Mouse (Mus musculus) ovary, postnatal 36 days (tissue): Measurements from ENCODE around the gene Itpr1.

Source experiments
- DNase-seq: peaks from one replicate; pipeline ENCODE4 v3.0.0; 2022; ENCODE audit warnings: low spot score, mixed read lengths

Gene Itpr1

GRCm38 (mm10) chr6:108467597-108467996, 254.7 kb downstream of the Itpr1 start:
- no peak for DNase-seq

GRCm38 (mm10) chr6:108468226-108468825, 255.4 kb downstream of the Itpr1 start:
- no peak for DNase-seq

GRCm38 (mm10) chr6:108471878-108472277, 259.0 kb downstream of the Itpr1 start:
- DNase-seq = no peak

GRCm38 (mm10) chr6:108472748-108473147, 259.9 kb downstream of the Itpr1 start:
- no peak for DNase-seq

GRCm38 (mm10) chr6:108476797-108477235, 263.9 kb downstream of the Itpr1 start:
- peak; percentile 46 for DNase-seq

- no peak for DNase-seq
Observed at GRCm38 (mm10) chr6:108477602-108478001, 264.7 kb downstream of the Itpr1 start.

GRCm38 (mm10) chr6:108481190-108481589, 268.3 kb downstream of the Itpr1 start:
- no peak for DNase-seq

- DNase-seq = no peak
Observed at GRCm38 (mm10) chr6:108482464-108482863, 269.6 kb downstream of the Itpr1 start.

- DNase-seq = no peak
Observed at GRCm38 (mm10) chr6:108486212-108486992, 273.5 kb downstream of the Itpr1 start.

GRCm38 (mm10) chr6:108487300-108487835, 274.5 kb downstream of the Itpr1 start:
- DNase-seq = no peak

- DNase-seq = no peak
Observed at GRCm38 (mm10) chr6:108488250-108488649, 275.4 kb downstream of the Itpr1 start.

- no peak for DNase-seq
Observed at GRCm38 (mm10) chr6:108491969-108492368, 279.1 kb downstream of the Itpr1 start.

- no peak for DNase-seq
Observed at GRCm38 (mm10) chr6:108493753-108494152, 280.9 kb downstream of the Itpr1 start.

GRCm38 (mm10) chr6:108494185-108494804, 281.4 kb downstream of the Itpr1 start:
- DNase-seq = no peak

- DNase-seq = no peak
Observed at GRCm38 (mm10) chr6:108494994-108495393, 282.1 kb downstream of the Itpr1 start.

GRCm38 (mm10) chr6:108498070-108498469, 285.2 kb downstream of the Itpr1 start:
- DNase-seq = no peak

- DNase-seq = no peak
Observed at GRCm38 (mm10) chr6:108503651-108504050, 290.8 kb downstream of the Itpr1 start.

- no peak for DNase-seq
Observed at GRCm38 (mm10) chr6:108504717-108505116, 291.8 kb downstream of the Itpr1 start.

GRCm38 (mm10) chr6:108506161-108506560, 293.3 kb downstream of the Itpr1 start:
- DNase-seq = no peak

GRCm38 (mm10) chr6:108507337-108507736, 294.4 kb downstream of the Itpr1 start:
- DNase-seq = no peak

- DNase-seq = no peak
Observed at GRCm38 (mm10) chr6:108509320-108509719, 296.4 kb downstream of the Itpr1 start.

GRCm38 (mm10) chr6:108510101-108510500, 297.2 kb downstream of the Itpr1 start:
- no peak for DNase-seq

GRCm38 (mm10) chr6:108512097-108512496, 299.2 kb downstream of the Itpr1 start:
- no peak for DNase-seq
